Mouse (Mus musculus): ENCODE results near the gene B4galnt2.

DNA sequence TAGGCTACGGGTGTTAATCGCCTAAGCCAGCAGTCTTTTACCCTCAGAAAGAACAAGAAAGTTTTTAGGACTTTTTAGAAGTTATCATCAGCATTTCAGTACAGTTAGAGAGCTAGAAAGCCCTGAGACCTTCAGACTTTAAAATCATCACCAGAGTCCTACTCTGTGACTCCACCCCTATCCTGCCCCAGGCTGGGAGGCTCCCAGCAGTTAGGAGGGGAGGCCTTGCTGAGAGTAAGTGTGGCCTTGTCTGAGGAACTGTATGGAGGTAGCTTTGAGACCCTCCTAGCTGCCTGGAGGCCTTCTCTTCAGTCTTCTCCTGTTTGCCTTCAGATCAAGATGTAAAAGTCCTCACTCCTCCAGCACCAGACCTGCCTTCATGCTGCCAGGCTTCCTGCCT lies 9.5 kb upstream of the B4galnt2 start:
- TF ChIP-seq POLR2A (IDR thresholded peaks at IDR 0.05; ENCODE audit: borderline replicate concordance, extremely low read depth, low read depth, low read length): no peak
- TF ChIP-seq CTCF (IDR thresholded peaks at IDR 0.05; ENCODE audit: insufficient read depth, low read length): no peak

Measured in lung, adult 2 months (tissue).